Mouse (Mus musculus): ENCODE data around the gene Unc13b.

- TF ChIP-seq CTCF (IDR thresholded peaks at IDR 0.05; ENCODE audit: borderline replicate concordance, insufficient read depth, low read length) (no peak), POLR2A (IDR thresholded peaks at IDR 0.05; ENCODE audit: low read depth, low read length) (no peak)
Observed at GRCm38 (mm10) chr4:43260096-43260495, 201.3 kb downstream of the Unc13b start.
